Mouse (Mus musculus) heart, postnatal 14 days (tissue): ENCODE results near the gene Gm45234. TPM values are rescaled to one million over a fixed set of nuclear protein-coding genes. Genes with fewer than 3 reads are reported as not detected.

ENCODE experiments used
- DNase-seq, 2 experiments: peaks; one replicate each; pipeline ENCODE4 v3.0.0; 2021 to 2022
- intact Hi-C: fragments of 180-260 bp; cut with DNase I; formaldehyde crosslinking; loops from one replicate; pipeline ENCODE4 v1.15.1; 2025
- total RNA-seq, 2 experiments: library from RNA; stranded (reverse); gene quantifications; 2 replicates each; pipeline ENCODE4 v1.2.3; 2021

Gm45234 gene
- total RNA-seq, 2 experiments from 2014 or later = 1.5 TPM; not detected in 1

GRCm38 (mm10) chr6:124742839-124743514 lies 12.8 kb downstream of the Gm45234 start:
- intact Hi-C loops = loop anchor here (5.0 kb wide), 1 partner anchor 41 kb away; no protein-coding TSS in a partner anchor
- DNase-seq = no peak

GRCm38 (mm10) chr6:124741842-124742241 lies 14.0 kb downstream of the Gm45234 start:
- intact Hi-C loops = loop anchor here (2.0 to 5.0 kb wide), 2 partner anchors 15 to 40 kb away; partner anchors contain the start of genes Atn1 and Gm45234
- no peak for DNase-seq

- peak; percentile 85 for DNase-seq
- intact Hi-C loops = loop anchor here (1.0 to 5.0 kb wide), 3 partner anchors 16 to 39 kb away; partner anchors contain the start of genes Atn1, Emg1, Gm45234 and Phb2
Measured at GRCm38 (mm10) chr6:124740888-124741761, 14.7 kb downstream of the Gm45234 start, which contains the start of gene Grcc10. Gene Grcc10 (minus strand): TSS chr6:124741374.

- intact Hi-C loops = loop anchor here (1.0 to 5.0 kb wide), 3 partner anchors 16 to 38 kb away; partner anchors contain the start of genes Atn1, Emg1, Gm45234 and Phb2
- DNase-seq = no peak
Measured at GRCm38 (mm10) chr6:124740211-124740887, 15.5 kb downstream of the Gm45234 start.

- intact Hi-C loops = loop anchor here (2.0 to 5.0 kb wide), 2 partner anchors 19 to 167 kb away; partner anchors contain the start of gene C1rb
- no peak for DNase-seq
Measured at GRCm38 (mm10) chr6:124739231-124739796, 16.5 kb downstream of the Gm45234 start.

- peak in 1 of 2 experiments; percentile 36 for DNase-seq
- intact Hi-C loops = loop anchor here (2.0 to 5.0 kb wide), 2 partner anchors 18 to 166 kb away; partner anchors contain the start of gene C1rb
Measured at GRCm38 (mm10) chr6:124738511-124739023, 17.3 kb downstream of the Gm45234 start, which contains the start of gene Ptpn6. Gene Ptpn6 (minus strand): TSS chr6:124738714.

GRCm38 (mm10) chr6:124737040-124737439 lies 18.8 kb downstream of the Gm45234 start:
- DNase-seq = no peak
- intact Hi-C loops = loop anchor here (5.0 kb wide), 1 partner anchor 165 kb away; the partner anchor contains the start of gene C1rb

- DNase-seq = no peak
- intact Hi-C loops = no loop called here
Measured at GRCm38 (mm10) chr6:124734417-124734816, 21.4 kb downstream of the Gm45234 start.

GRCm38 (mm10) chr6:124732476-124733370 lies 23.1 kb downstream of the Gm45234 start:
- intact Hi-C loops = no loop called here
- peak; percentile 41 to 53 for DNase-seq

GRCm38 (mm10) chr6:124731038-124731437 lies 24.8 kb downstream of the Gm45234 start:
- DNase-seq = no peak
- intact Hi-C loops = no loop called here

- intact Hi-C loops = no loop called here
- DNase-seq = no peak
Measured at GRCm38 (mm10) chr6:124729850-124730705, 25.7 kb downstream of the Gm45234 start.

- DNase-seq = no peak
- intact Hi-C loops = no loop called here
Measured at GRCm38 (mm10) chr6:124728621-124729020, 27.2 kb downstream of the Gm45234 start.

- intact Hi-C loops = no loop called here
- no peak for DNase-seq
Measured at GRCm38 (mm10) chr6:124724472-124724871, 31.3 kb downstream of the Gm45234 start.

- DNase-seq = no peak
- intact Hi-C loops = no loop called here
Measured at GRCm38 (mm10) chr6:124723541-124723940, 32.3 kb downstream of the Gm45234 start.

GRCm38 (mm10) chr6:124722876-124723473 lies 32.8 kb downstream of the Gm45234 start:
- intact Hi-C loops = no loop called here
- peak in 1 of 2 experiments; percentile 51 for DNase-seq

GRCm38 (mm10) chr6:124720904-124721303 lies 34.9 kb downstream of the Gm45234 start:
- no peak for DNase-seq
- intact Hi-C loops = loop anchor here (2.0 kb wide), 1 partner anchor 18 kb away; the partner anchor contains the start of gene Ptpn6
